Comparison of ENCODE assay signal across 8 mouse cellular contexts in genomic region chr3:97157958-97158599, GRCm38 (mm10). TPM values are rescaled to one million over a fixed set of nuclear protein-coding genes. Genes with fewer than 3 reads are reported as not detected.
A peak's percentile ranks its signal among the peaks of the same experiment; 100 is the strongest.
DNase-seq lines count a peak whose midpoint lies in the region; ATAC-seq and TF ChIP-seq lines count a peak whose summit lies in the region.

No protein-coding gene starts in this region.

- H3K4me2 ChIP-seq in heart, embryonic 13.5 days = peak overlapping the region; percentile 82
- H3K4me2 ChIP-seq in liver, embryonic 13.5 days = peak overlapping the region; percentile 88
- H3K4me2 ChIP-seq in neural tube, embryonic 11.5 days (ENCODE audit: low read depth) = peak overlapping the region; percentile 85
- peak overlapping the region; percentile 89 for H3K4me2 ChIP-seq in stomach, postnatal 0 days (replicated peaks; ENCODE audit: low read depth)

- H3K27ac ChIP-seq in embryonic fibroblast, embryonic 13.5 days (ENCODE audit: insufficient read depth, low read length) = no peak overlapping the region
- peak overlapping the region; percentile 80 for H3K27ac ChIP-seq in heart, embryonic 13.5 days (replicated peaks)
- peak overlapping the region; percentile 56 for H3K27ac ChIP-seq in liver, embryonic 13.5 days
- H3K27ac ChIP-seq in neural tube, embryonic 11.5 days (ENCODE audit: low read depth, low read length) = 0 out of 2 replicates have a peak overlapping the region, but pooled peaks have one; percentile 42
- H3K27ac ChIP-seq in stomach, postnatal 0 days (replicated peaks) = peak overlapping the region; percentile 49

- no peak for TF ChIP-seq CTCF in embryonic fibroblast, embryonic 13.5 days (IDR thresholded peaks at IDR 0.05; ENCODE audit: borderline replicate concordance, insufficient read depth, low read length)
- TF ChIP-seq CTCF in stomach, postnatal 0 days (IDR thresholded peaks at IDR 0.05; ENCODE audit: low read depth) = no peak

- no peak for TF ChIP-seq EP300 in stomach, postnatal 0 days (optimal IDR thresholded peaks at IDR 0.05)

- ATAC-seq in heart, embryonic 13.5 days (ENCODE audit: extremely low read depth, insufficient number of reproducible peaks, low FRiP score, low TSS enrichment) = no peak
- peak; percentile 52 for ATAC-seq in liver, embryonic 13.5 days (ENCODE audit: low read depth)
- peak; percentile 73 for ATAC-seq in neural tube, embryonic 11.5 days (ENCODE audit: insufficient read depth, low FRiP score, low TSS enrichment)
- peak; percentile 55; the same call in 1 of the 2 replicates for ATAC-seq in stomach, postnatal 0 days (ENCODE audit: low FRiP score, low TSS enrichment)

- no peaks in the 10 kb centered on the region for H3K27me3 ChIP-seq in heart, embryonic 13.5 days (replicated peaks)
- no peaks in the 10 kb centered on the region for H3K27me3 ChIP-seq in liver, embryonic 13.5 days
- H3K27me3 ChIP-seq in neural tube, embryonic 11.5 days (ENCODE audit: control insufficient read depth, insufficient read depth, low read length) = no peaks in the 10 kb centered on the region
- H3K27me3 ChIP-seq in stomach, postnatal 0 days (ENCODE audit: control insufficient read depth, insufficient read depth, low read length) = no peaks in the 10 kb centered on the region

- H3K9me3 ChIP-seq in heart, embryonic 13.5 days = no peaks in the 10 kb centered on the region
- no peaks in the 10 kb centered on the region for H3K9me3 ChIP-seq in liver, embryonic 13.5 days (replicated peaks)
- H3K9me3 ChIP-seq in neural tube, embryonic 11.5 days (ENCODE audit: control insufficient read depth, low read length) = no peaks in the 10 kb centered on the region
- H3K9me3 ChIP-seq in stomach, postnatal 0 days (ENCODE audit: control insufficient read depth, low read length) = no peaks in the 10 kb centered on the region

- WGBS in heart, embryonic 13.5 days = 1% methylated on average over 17 of the region's 17 CpGs
- 1% methylated on average over 17 of the region's 17 CpGs for WGBS in liver, embryonic 13.5 days (ENCODE audit: insufficient replicate concordance)
- WGBS in neural tube, embryonic 11.5 days = under 1% methylated on average over 17 of the region's 17 CpGs
- WGBS in stomach, postnatal 0 days = 2% methylated on average over 17 of the region's 17 CpGs

- peak; percentile 85 for DNase-seq in 416B (ENCODE audit: low read depth)
- peak; percentile 84 to 88 for DNase-seq in adrenal gland, postnatal 36 days
- DNase-seq in kidney, postnatal 14 days = peak; percentile 89
- peak; percentile 78 for DNase-seq in liver, embryonic 13.5 days
- peak; percentile 80 for DNase-seq in neural tube, embryonic 11.5 days (ENCODE audit: low spot score)
- DNase-seq in stomach, postnatal 0 days (ENCODE audit: low spot score) = peak; percentile 69

- H3K36me3 ChIP-seq in heart, embryonic 13.5 days = no peaks in the 10 kb centered on the region
- H3K36me3 ChIP-seq in liver, embryonic 13.5 days = no peaks in the 10 kb centered on the region
- no peaks in the 10 kb centered on the region for H3K36me3 ChIP-seq in neural tube, embryonic 11.5 days (ENCODE audit: control insufficient read depth, insufficient read depth, low read length)
- H3K36me3 ChIP-seq in stomach, postnatal 0 days (ENCODE audit: control insufficient read depth, insufficient read depth, low read length) = no peaks in the 10 kb centered on the region

- H3K4me1 ChIP-seq in embryonic fibroblast, embryonic 13.5 days (ENCODE audit: control insufficient read depth, insufficient read depth, low read length) = peaks cover 2% of the 10 kb centered on the region; the same call in 1 of the 2 replicates
- H3K4me1 ChIP-seq in heart, embryonic 13.5 days = peaks cover 27% of the 10 kb centered on the region
- H3K4me1 ChIP-seq in liver, embryonic 13.5 days (replicated peaks) = peaks cover 19% of the 10 kb centered on the region
- peaks cover 10% of the 10 kb centered on the region for H3K4me1 ChIP-seq in neural tube, embryonic 11.5 days (ENCODE audit: control insufficient read depth, insufficient read depth, low read length)
- no peaks in the 10 kb centered on the region for H3K4me1 ChIP-seq in stomach, postnatal 0 days (replicated peaks; ENCODE audit: control insufficient read depth, insufficient read depth)

- no peak for TF ChIP-seq POLR2A in embryonic fibroblast, embryonic 13.5 days (IDR thresholded peaks at IDR 0.05; ENCODE audit: low read depth, low read length)

- peak overlapping the region; percentile 65 for H3K4me3 ChIP-seq in embryonic fibroblast, embryonic 13.5 days (ENCODE audit: insufficient read depth, low read length)
- peak overlapping the region; percentile 79 for H3K4me3 ChIP-seq in heart, embryonic 13.5 days
- peak overlapping the region; percentile 85 for H3K4me3 ChIP-seq in liver, embryonic 13.5 days (replicated peaks)
- peak overlapping the region; percentile 77 for H3K4me3 ChIP-seq in neural tube, embryonic 11.5 days (ENCODE audit: low read depth, low read length)
- H3K4me3 ChIP-seq in stomach, postnatal 0 days (ENCODE audit: low read depth, low read length) = peak overlapping the region; percentile 73

- H3K9ac ChIP-seq in heart, embryonic 13.5 days = peak overlapping the region; percentile 87
- peak overlapping the region; percentile 85 for H3K9ac ChIP-seq in liver, embryonic 13.5 days
- peak overlapping the region; percentile 51 for H3K9ac ChIP-seq in neural tube, embryonic 11.5 days (ENCODE audit: low read length)
- H3K9ac ChIP-seq in stomach, postnatal 0 days (ENCODE audit: low read length) = peak overlapping the region; percentile 71; the same call in 1 of the 2 replicates

RNA-seq across cellular contexts. Expression of gene Acp6, which starts 0.5 kb away (rescaled TPM):
- 10 to 100 TPM; 41.8 to 46.9 TPM for total RNA-seq in adrenal gland, postnatal 36 days (2021)
- polyA plus RNA-seq in embryonic fibroblast, embryonic 13.5 days (2011; ENCODE audit: insufficient read length, low read depth, missing spikeins) = 15.7 and 20.4 TPM in 2 replicates
- 53.0 and 61.0 TPM in 2 replicates for polyA plus RNA-seq in heart, embryonic 13.5 days (2015; fragmentation: Nextera tagmentation; extraction: Ambion mirVana)
- polyA plus RNA-seq in liver, embryonic 13.5 days (2015; fragmentation: Nextera tagmentation; extraction: Ambion mirVana) = 19.1 and 22.1 TPM in 2 replicates
- polyA plus RNA-seq in neural tube, embryonic 11.5 days (2014; fragmentation: Nextera tagmentation; extraction: Ambion mirVana) = 20.1 and 25.4 TPM in 2 replicates
- 25.1 and 28.7 TPM in 2 replicates for polyA plus RNA-seq in stomach, postnatal 0 days (2015; fragmentation: Nextera tagmentation; extraction: Ambion mirVana)
